Mouse (Mus musculus): ENCODE measurements around the gene Acot4. TPM values are rescaled to one million over a fixed set of nuclear protein-coding genes. Genes with fewer than 3 reads are reported as not detected.
"Not testable (repeated sequence)": the region's sequence is repeated elsewhere in the genome, so short reads cannot be mapped to it uniquely, and the experiment has no call there.

Acot4 gene
- total RNA-seq (2021): 1 to 10 TPM; 2.4 to 3.7 TPM

DNA sequence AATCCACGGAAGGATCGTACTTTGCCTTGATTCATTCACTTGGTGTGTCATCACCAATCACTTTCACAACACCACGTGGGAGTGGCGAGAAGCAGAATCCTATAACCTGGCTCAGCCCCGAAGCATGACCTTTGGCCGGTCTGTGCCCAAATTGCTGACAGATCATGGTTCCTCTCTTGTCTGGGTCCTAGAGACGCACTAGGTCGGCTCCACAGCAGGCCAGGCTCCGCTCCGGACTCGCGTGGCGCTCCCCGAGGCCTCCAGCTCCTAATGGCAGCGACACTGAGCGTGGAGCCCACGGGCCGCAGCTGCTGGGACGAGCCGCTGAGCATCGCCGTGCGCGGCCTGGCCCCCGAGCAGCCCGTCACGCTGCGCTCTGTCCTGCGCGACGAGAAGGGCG is at the start of gene Acot4:
Gene Acot4, plus strand, starts transcription at position 139 of the 400 bp plus-strand sequence.
- peak; percentile 13 to 17 for DNase-seq (ENCODE audit: low spot score in 2 of 2)
- intact Hi-C loops (cut with DNase I): not testable (repeated sequence)

DNA sequence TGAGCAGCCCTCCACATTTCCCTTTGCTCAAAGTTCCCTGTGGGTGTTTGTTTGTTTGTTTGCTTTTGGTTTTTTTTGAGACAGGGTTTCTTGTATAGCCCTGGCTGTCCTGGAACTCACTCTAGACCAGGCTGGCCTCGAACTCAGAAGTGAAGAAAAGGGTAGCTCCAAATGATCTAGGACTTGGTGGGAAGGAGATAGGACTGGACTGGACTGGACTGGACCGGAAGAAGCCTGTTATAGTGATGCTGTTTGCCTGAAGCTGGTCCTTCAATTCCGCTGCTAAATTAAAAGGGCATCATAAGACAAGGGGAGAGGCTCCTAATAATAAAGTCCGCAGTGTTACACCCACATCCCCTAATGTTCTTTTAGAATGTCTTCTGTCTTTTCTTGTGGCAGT is 49.7 kb upstream of the Acot4 start:
- DNase-seq (ENCODE audit: low spot score in 2 of 2): no peak
- intact Hi-C loops (cut with DNase I): loop anchor here (5.0 kb wide), 1 partner anchor 44 kb away; no protein-coding TSS in a partner anchor

DNA sequence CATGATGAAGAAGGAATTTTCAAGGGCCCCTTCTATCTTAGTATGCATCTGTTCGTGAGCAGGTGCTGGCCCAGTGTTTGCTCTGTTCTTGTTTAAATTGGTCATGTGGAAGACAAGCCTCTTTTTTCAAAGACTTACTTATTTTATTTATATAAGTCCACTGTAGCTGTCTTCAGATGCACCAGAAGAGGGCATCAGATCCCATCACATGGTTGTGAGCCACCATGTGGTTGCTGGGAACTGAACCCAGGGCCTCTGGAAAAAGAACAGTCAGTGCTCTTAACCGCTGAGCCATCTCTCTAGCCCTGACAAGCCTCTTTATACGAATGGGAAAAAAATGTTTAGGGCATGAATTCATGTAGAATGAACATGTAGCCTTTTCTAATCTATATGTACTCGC is 48.8 kb upstream of the Acot4 start:
- intact Hi-C loops (cut with DNase I): loop anchor here (5.0 kb wide), 1 partner anchor 43 kb away; no protein-coding TSS in a partner anchor

GRCm38 (mm10) chr12:83997221-83997620 is 41.0 kb upstream of the Acot4 start:
- intact Hi-C loops (cut with DNase I): no loop called here
- no peak for DNase-seq (ENCODE audit: low spot score in 2 of 2)

More for the DNA sequence above, 48.8 kb upstream of the Acot4 start:
- no peak for DNase-seq (ENCODE audit: low spot score in 2 of 2)

GRCm38 (mm10) chr12:83998341-83999107 is 39.7 kb upstream of the Acot4 start:
- intact Hi-C loops (cut with DNase I): no loop called here
- peak in 1 of 2 experiments; percentile 55 for DNase-seq (ENCODE audit: low spot score in 2 of 2)

- DNase-seq (ENCODE audit: low spot score in 2 of 2); intact Hi-C loops (cut with DNase I): not testable (repeated sequence)
Observed at GRCm38 (mm10) chr12:83999237-83999636, 38.9 kb upstream of the Acot4 start.

DNA sequence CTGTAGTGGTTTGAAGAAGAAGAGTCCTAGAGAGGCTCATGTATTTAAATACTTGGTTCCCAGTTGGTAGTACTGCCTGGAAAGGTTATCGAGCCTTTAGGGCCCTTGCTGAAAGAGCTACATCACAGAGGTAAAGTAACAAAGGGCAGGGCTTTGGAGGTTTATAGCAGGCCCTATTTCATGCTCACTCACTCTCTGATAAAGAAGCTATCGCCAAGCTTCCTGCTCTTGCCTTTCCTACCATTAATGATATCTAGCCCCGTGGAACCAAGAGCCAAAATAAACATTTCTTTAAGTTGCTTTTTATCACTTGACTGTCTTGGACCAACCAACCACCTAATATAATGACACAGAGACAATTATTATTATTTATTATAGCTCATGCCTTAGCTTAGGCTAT is 37.8 kb upstream of the Acot4 start:
- intact Hi-C loops (cut with DNase I): no loop called here
- no peak for DNase-seq (ENCODE audit: low spot score in 2 of 2)

DNA sequence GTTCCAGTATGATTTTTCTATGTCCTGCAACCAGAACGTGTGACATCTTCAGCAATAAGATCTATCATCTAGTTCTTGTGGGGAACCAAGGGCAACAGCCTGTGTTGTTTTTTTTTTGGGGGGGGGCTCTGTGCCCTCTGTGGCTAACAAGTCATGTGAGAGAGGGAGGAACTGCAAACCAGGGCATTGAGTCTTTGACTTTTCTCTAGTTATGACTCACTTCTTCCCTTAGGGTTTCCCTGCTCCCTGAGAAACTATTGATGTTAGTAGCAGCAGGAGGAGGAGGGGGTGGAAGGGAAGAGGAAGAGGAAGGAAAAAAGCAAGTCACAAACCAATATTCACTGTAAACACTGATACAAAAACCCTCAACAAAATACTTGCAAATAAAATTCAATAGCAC is 34.3 kb upstream of the Acot4 start:
- DNase-seq (ENCODE audit: low spot score in 2 of 2): no peak
- intact Hi-C loops (cut with DNase I): no loop called here

DNA sequence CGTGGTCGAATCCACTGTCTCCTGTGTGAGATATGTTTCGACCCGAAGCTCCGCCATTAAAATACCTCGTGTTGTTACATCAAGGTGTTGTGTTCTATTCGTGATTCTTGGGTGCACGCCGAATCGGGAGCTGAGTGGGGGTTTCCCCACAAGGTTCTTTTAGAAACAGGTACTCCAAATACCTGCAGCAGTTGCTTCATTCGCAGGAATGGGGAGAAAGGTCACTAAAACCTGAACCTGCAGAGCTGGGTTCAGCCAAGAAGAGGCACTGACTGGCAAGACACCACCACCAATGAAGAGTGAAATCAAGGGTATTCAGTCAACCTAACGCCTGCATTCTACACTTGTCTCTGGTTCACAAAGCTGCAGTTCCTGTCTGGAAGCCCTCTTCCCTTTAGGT is 29.9 kb upstream of the Acot4 start:
- intact Hi-C loops (cut with DNase I): no loop called here
- no peak for DNase-seq (ENCODE audit: low spot score in 2 of 2)

DNA sequence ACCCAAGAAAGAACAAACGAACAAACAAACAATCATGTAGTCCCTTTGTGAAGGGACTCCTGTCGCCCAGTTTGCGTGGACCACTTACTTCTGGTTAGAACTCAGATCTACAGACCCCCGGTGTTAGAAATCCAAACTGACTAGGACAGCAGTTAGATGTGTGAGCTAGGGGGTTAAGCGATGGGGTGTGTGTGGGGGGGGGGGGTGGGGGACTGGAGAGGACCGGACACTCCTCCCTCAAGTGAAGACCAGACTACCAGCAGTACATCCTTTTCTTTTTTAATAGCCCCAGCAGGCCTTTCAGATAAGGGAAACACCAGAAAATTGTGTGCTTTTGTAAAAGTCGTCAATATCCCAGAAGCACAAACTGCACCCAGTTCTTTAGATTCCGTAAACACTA is 29.4 kb upstream of the Acot4 start:
- no peak for DNase-seq (ENCODE audit: low spot score in 2 of 2)
- intact Hi-C loops (cut with DNase I): no loop called here

- intact Hi-C loops (cut with DNase I): not testable (repeated sequence)
- DNase-seq (ENCODE audit: low spot score in 2 of 2): peak; percentile 48 to 70
Observed at GRCm38 (mm10) chr12:84009171-84009965, 28.8 kb upstream of the Acot4 start, which contains the start of gene Acot1. Gene Acot1, plus strand, starts transcription at chr12:84009490.

DNA sequence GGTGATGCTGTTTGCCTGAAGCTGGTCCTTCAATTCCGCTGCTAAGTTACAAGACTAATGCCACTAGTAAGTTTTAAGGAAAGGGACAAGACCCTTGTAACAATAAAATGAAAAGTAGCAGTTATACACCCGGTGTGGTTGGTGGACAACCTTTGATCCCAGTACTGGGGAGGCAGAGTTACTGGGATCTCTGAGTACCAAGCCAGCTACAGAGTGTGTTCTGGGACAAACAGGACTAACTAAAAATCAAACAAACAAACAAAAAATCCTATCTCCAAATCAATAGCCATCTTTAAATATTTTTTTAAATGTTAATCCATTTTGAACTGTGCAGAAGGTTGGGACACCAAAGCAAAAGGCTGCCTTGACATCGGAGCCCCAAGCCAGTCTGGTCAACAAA is 28.0 kb upstream of the Acot4 start:
- no peak for DNase-seq (ENCODE audit: low spot score in 2 of 2)
- intact Hi-C loops (cut with DNase I): no loop called here

DNA sequence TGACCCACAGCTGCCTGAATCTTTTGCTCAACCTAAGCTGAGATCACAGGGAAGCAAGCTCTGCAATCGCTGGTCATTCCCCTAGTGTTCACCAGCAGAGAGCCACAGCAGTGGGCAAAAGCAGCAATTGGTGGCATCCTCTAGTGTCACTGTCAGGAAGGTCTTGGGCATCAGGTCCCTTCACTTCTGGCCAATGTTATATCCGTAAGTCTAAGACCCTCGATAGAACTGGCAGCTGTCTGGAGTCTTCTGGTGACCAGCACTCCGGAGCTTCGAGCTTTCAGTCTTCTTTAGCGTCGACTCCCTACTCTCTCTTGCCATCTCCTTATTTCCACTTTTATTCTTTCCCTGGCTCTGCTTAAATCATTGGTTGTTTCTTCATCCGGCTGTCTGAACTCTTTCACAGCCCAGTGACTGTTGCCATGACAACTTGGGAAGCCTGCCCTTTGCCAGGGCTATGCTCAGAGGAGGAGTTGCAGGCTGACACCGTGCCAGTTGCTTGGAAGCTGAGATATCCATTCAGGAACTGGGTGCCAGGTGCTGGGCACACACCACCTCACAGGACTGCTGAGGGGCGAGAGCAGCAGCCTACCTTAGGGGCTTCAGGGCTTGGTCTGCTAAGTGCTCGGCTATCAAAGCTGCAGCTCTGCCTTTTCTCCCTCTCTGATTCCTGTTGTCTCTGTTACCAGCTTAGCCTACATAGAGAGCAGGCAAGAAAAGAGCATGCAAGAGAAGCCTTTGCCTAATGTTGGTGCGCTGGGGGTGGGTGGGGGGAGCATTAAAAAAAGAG is 26.7 kb upstream of the Acot4 start:
- intact Hi-C loops (cut with DNase I): no loop called here

GRCm38 (mm10) chr12:84013130-84013529 is 25.0 kb upstream of the Acot4 start:
- intact Hi-C loops (cut with DNase I): no loop called here
- no peak for DNase-seq (ENCODE audit: low spot score in 2 of 2)

More for the DNA sequence above, 26.7 kb upstream of the Acot4 start:
- DNase-seq (ENCODE audit: low spot score in 2 of 2): peak; percentile 64 to 73

DNA sequence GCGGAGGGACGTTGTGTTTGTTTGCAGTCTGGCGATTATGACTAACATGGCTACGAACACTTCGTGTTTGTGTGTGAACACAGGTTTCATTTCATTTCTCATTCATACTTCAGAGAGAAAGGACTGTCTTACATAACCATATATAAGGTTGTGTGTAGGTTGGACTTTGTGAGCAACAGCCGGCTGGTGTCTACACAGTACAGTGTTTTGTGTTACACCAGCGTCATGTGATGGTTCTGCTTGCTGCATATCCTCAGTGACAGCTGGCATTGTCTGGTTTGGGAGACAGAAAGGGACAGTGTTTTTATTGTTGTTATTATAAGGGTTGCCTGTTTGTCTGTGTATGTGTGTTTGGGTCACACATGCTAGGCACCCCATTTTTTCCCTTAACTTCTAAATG is 24.5 kb upstream of the Acot4 start:
- intact Hi-C loops (cut with DNase I): no loop called here
- peak in 1 of 2 experiments; percentile 70 for DNase-seq (ENCODE audit: low spot score in 2 of 2)

- DNase-seq (ENCODE audit: low spot score in 2 of 2); intact Hi-C loops (cut with DNase I): not testable (repeated sequence)
Observed at GRCm38 (mm10) chr12:84020528-84020927, 17.7 kb upstream of the Acot4 start.

- DNase-seq (ENCODE audit: low spot score in 2 of 2); intact Hi-C loops (cut with DNase I): not testable (repeated sequence)
Observed at GRCm38 (mm10) chr12:84022266-84022665, 15.9 kb upstream of the Acot4 start.

DNA sequence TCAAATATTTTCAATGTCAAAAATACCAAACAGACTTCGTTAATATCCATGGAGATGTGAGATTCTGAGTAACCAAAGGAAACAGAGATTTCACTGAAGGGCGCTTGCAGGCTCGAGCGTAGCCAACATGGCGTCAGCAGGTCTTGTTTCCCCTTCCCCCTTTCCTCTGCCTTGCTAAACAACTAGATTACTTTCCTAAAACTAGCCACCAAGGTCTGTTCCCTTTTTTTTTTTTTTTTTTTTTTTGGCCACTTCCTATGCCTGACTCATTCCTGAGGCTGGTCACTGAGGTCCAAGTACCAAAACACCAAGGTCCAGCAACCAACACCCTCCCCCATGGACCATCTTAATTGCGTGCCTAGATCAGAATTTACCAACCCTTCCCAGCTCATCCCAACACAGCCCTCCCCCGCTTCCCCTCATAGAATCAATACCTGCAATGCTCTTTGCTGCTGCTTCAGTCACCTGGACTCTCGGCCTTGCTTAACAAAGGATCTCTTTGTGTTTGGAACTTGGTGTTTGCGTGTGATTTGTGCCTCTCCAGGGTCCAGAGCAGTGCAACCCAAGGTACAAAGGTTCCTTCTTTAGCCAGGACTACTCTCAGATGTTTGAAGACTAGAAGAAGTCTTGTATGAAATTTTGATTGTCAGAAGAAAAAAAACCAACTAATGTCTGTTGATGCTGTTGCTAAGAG is 15.0 kb upstream of the Acot4 start:
- no peak for DNase-seq (ENCODE audit: low spot score in 2 of 2)
- intact Hi-C loops (cut with DNase I): no loop called here

- intact Hi-C loops (cut with DNase I): no loop called here
- DNase-seq (ENCODE audit: low spot score in 2 of 2): no peak
Observed at GRCm38 (mm10) chr12:84025888-84026287, 12.3 kb upstream of the Acot4 start.

Data from left cerebral cortex, postnatal 25 days (tissue).